In the genomic region with DNA sequence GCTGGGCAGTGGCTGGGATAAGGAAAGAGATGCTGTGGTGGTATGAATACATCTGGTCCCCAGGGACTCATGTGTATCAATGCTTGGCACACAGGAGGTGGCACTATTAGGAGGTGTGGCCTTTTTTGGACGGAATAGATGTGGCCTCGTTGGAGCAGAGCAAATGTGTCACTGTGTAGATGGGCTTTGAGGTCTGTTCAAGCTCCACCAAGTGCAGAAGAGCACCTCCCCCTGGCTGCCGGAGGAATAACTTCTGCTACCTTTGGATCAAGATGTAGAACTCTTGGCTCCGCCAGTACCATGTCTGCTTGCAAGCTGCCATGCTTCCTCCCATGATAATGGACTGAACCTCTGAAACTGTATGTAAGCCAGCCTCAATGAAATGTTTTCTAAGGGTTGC, we compare ENCODE assay signal across 18 mouse cellular contexts. TPM values are rescaled to one million over a fixed set of nuclear protein-coding genes. Genes with fewer than 3 reads are reported as not detected.
DNase-seq lines count a peak whose midpoint lies in the region; ATAC-seq and TF ChIP-seq lines count a peak whose summit lies in the region.
"Had no signal": no experiment of that assay in that cellular context is flagged by ENCODE, and none has a peak within 500 bp of the region (broad histone marks: within the 10 kb centered on the region; RNA-seq: fewer than 3 reads in every experiment).

No protein-coding gene starts in this region.

- H3K27me3 ChIP-seq in kidney, adult 2 months (replicated peaks; ENCODE audit: control insufficient read depth, insufficient read depth, low read length) = no peaks in the 10 kb centered on the region
- no peaks in the 10 kb centered on the region for H3K27me3 ChIP-seq in spleen, adult 2 months (ENCODE audit: control insufficient read depth, insufficient read depth, low read length)
- H3K27me3 ChIP-seq: hindbrain, embryonic 15.5 days; Patski had no signal

- no peak overlapping the region for H3K4me3 ChIP-seq in kidney, adult 2 months (ENCODE audit: insufficient read depth, low read depth, low read length)
- no peak overlapping the region for H3K4me3 ChIP-seq in spleen, adult 2 months (ENCODE audit: extremely low read depth, insufficient read depth, insufficient read length)
- no peak overlapping the region for H3K4me3 ChIP-seq in macrophage (ENCODE audit: inconsistent target)
- H3K4me3 ChIP-seq: hindbrain, embryonic 15.5 days had no signal

- ATAC-seq in megakaryocyte progenitor cell, adult 5-6 weeks (replicated peaks; ENCODE audit: poor library complexity) = no peak
- ATAC-seq: midbrain, embryonic 16.5 days; Patski had no signal

- peaks cover 80% of the 10 kb centered on the region for H3K79me2 ChIP-seq in macrophage (ENCODE audit: inconsistent target)

- H3K27ac ChIP-seq in kidney, adult 2 months (ENCODE audit: insufficient read depth, low read depth, low read length) = no peak overlapping the region
- no peak overlapping the region for H3K27ac ChIP-seq in spleen, adult 2 months (ENCODE audit: insufficient read depth, low read length)
- H3K27ac ChIP-seq in macrophage = peak overlapping the region; percentile 13; the same call in 1 of the 2 replicates
- H3K27ac ChIP-seq: hindbrain, embryonic 15.5 days had no signal

- WGBS in kidney, adult 2 months = 75% methylated on average over 4 of the region's 4 CpGs
- 74% methylated on average over 4 of the region's 4 CpGs for WGBS in spleen, adult 2 months
- WGBS in macrophage (ENCODE audit: missing documents) = 75% methylated on average over 4 of the region's 4 CpGs

- TF ChIP-seq POLR2A in kidney, adult 2 months (IDR thresholded peaks at IDR 0.05; ENCODE audit: low read depth, low read length) = no peak
- no peak for TF ChIP-seq POLR2A in spleen, adult 2 months (IDR thresholded peaks at IDR 0.05; ENCODE audit: low read depth, low read length)

- peak; percentile 22; the same call in 1 of the 2 replicates for TF ChIP-seq CTCF in kidney, adult 2 months (conservative IDR thresholded peaks at IDR 0.05; ENCODE audit: insufficient read depth, insufficient read length, low read depth, low read length)
- TF ChIP-seq CTCF in spleen, adult 2 months (IDR thresholded peaks at IDR 0.05; ENCODE audit: extremely low read depth, insufficient read depth, insufficient read length, insufficient replicate concordance) = peak; percentile 16; the same call in 1 of the 2 replicates

- peaks cover 30% of the 10 kb centered on the region for H3K4me1 ChIP-seq in kidney, adult 2 months (ENCODE audit: control insufficient read depth, insufficient read depth, low read length)
- peaks cover 9% of the 10 kb centered on the region; the same call in 1 of the 2 replicates for H3K4me1 ChIP-seq in spleen, adult 2 months (ENCODE audit: control insufficient read depth, insufficient read depth, insufficient read length)

- no peaks in the 10 kb centered on the region for H3K36me3 ChIP-seq in kidney, adult 2 months (ENCODE audit: control insufficient read depth, insufficient read depth, low read length)
- H3K36me3 ChIP-seq in spleen, adult 2 months (ENCODE audit: control insufficient read depth, insufficient read depth, low read length) = no peaks in the 10 kb centered on the region
- H3K36me3 ChIP-seq in macrophage (ENCODE audit: inconsistent target) = no peaks in the 10 kb centered on the region
- H3K36me3 ChIP-seq: hindbrain, embryonic 15.5 days had no signal

- no peak for DNase-seq in kidney, adult 2 months
- DNase-seq in kidney, postnatal 4 days = no peak
- DNase-seq in spleen, adult 2 months (ENCODE audit: low read depth in 1 of 2, low spot score in 2 of 2) = no peak
- DNase-seq in spleen, adult 12 weeks (ENCODE audit: low spot score) = no peak
- DNase-seq in ES-CJ7 (ENCODE audit: low read depth, low spot score) = peak; percentile 42
- DNase-seq in gastrocnemius, postnatal 25 days = no peak
- DNase-seq: kidney, postnatal 25 days; right cerebral cortex, postnatal 4 days had no signal

RNA-seq across cellular contexts. Expression of a gene that starts 3.0 kb away (rescaled TPM):
- 107 TPM in 2 replicates for polyA plus RNA-seq in kidney, adult 2 months (2012; rRNA removed)
- 13.6 and 15.2 TPM in 2 replicates for polyA plus RNA-seq in spleen, adult 2 months (2012; rRNA removed)
- 100 to 1,000 TPM in 5 of 26 experiments, 10 to 100 TPM in 18, 1 to 10 TPM in 3; 5.2 to 163 (median 28.1) TPM for total RNA-seq in macrophage (2018; cell fraction: chromatin; rRNA removed)
- total RNA-seq in macrophage (2018; cell fraction: cytosol; rRNA removed) = 100 to 1,000 TPM in 25 of 26 experiments, 10 to 100 TPM in 1; 79.3 to 334 (median 151) TPM
- 100 to 1,000 TPM in 9 of 26 experiments, 10 to 100 TPM in 17; 27.6 to 223 (median 87.2) TPM for total RNA-seq in macrophage (2018; cell fraction: nucleus; rRNA removed)
- polyA plus RNA-seq in macrophage (2018) = 172 to 209 TPM (median 200 TPM) in 3 replicates
- 1 to 10 TPM; 7.6 to 7.7 TPM for total RNA-seq in gastrocnemius, postnatal 25 days (2021)
- 24.7 and 28.1 TPM in 2 replicates for total RNA-seq in megakaryocyte progenitor cell, adult 5-6 weeks (2015)
- 18.8 and 19.9 TPM in 2 replicates for total RNA-seq in megakaryocyte progenitor cell, adult 5-6 weeks (2017)

RNA-seq across cellular contexts. Expression of a gene that starts 36.3 kb away (rescaled TPM):
- 101 and 115 TPM in 2 replicates for polyA plus RNA-seq in kidney, adult 2 months (2012; rRNA removed)
- polyA plus RNA-seq in spleen, adult 2 months (2012; rRNA removed) = 18.6 and 20.4 TPM in 2 replicates
- 10 to 100 TPM; 13.6 to 78.0 (median 27.4) TPM for total RNA-seq in macrophage (2018; cell fraction: chromatin; rRNA removed)
- total RNA-seq in macrophage (2018; cell fraction: cytosol; rRNA removed) = 1,000 to 10,000 TPM; 1,179 to 1,787 (median 1,377) TPM
- 100 to 1,000 TPM in 24 of 26 experiments, 10 to 100 TPM in 2; 88.7 to 281 (median 189) TPM for total RNA-seq in macrophage (2018; cell fraction: nucleus; rRNA removed)
- 1,283 to 1,841 TPM (median 1,659 TPM) in 3 replicates for polyA plus RNA-seq in macrophage (2018)
- total RNA-seq in gastrocnemius, postnatal 25 days (2021) = 10 to 100 TPM; 12.5 to 17.1 TPM
- total RNA-seq in megakaryocyte progenitor cell, adult 5-6 weeks (2015) = 48.9 and 56.0 TPM in 2 replicates
- 41.9 and 51.4 TPM in 2 replicates for total RNA-seq in megakaryocyte progenitor cell, adult 5-6 weeks (2017)

RNA-seq across cellular contexts. Expression of a gene that starts 48.9 kb away (rescaled TPM):
- polyA plus RNA-seq in kidney, adult 2 months (2012; rRNA removed) = 58.2 and 80.3 TPM in 2 replicates
- polyA plus RNA-seq in spleen, adult 2 months (2012; rRNA removed) = 60.2 and 62.0 TPM in 2 replicates
- total RNA-seq in macrophage (2018; cell fraction: chromatin; rRNA removed) = 100 to 1,000 TPM; 108 to 308 (median 161) TPM
- 100 to 1,000 TPM in 22 of 26 experiments, 10 to 100 TPM in 4; 85.9 to 140 (median 115) TPM for total RNA-seq in macrophage (2018; cell fraction: cytosol; rRNA removed)
- 100 to 1,000 TPM in 21 of 26 experiments, 10 to 100 TPM in 5; 89.5 to 176 (median 115) TPM for total RNA-seq in macrophage (2018; cell fraction: nucleus; rRNA removed)
- 115 to 224 TPM (median 150 TPM) in 3 replicates for polyA plus RNA-seq in macrophage (2018)
- total RNA-seq in gastrocnemius, postnatal 25 days (2021) = 10 to 100 TPM; 58.8 to 62.0 TPM
- 56.7 and 60.6 TPM in 2 replicates for total RNA-seq in megakaryocyte progenitor cell, adult 5-6 weeks (2015)
- 336 and 416 TPM in 2 replicates for total RNA-seq in megakaryocyte progenitor cell, adult 5-6 weeks (2017)

RNA-seq across cellular contexts. Expression of a gene that starts 55.5 kb away (rescaled TPM):
- not detected in 2 replicates for polyA plus RNA-seq in kidney, adult 2 months (2012; rRNA removed)
- not detected in 2 replicates for polyA plus RNA-seq in spleen, adult 2 months (2012; rRNA removed)
- under 1 TPM in 1 of 26 experiments, not detected in 25; 0.83 TPM for total RNA-seq in macrophage (2018; cell fraction: chromatin; rRNA removed)
- total RNA-seq in macrophage (2018; cell fraction: cytosol; rRNA removed) = not detected
- not detected for total RNA-seq in macrophage (2018; cell fraction: nucleus; rRNA removed)
- not detected in 3 replicates for polyA plus RNA-seq in macrophage (2018)
- not detected for total RNA-seq in gastrocnemius, postnatal 25 days (2021)
- total RNA-seq in megakaryocyte progenitor cell, adult 5-6 weeks (2015) = not detected in 2 replicates
- total RNA-seq in megakaryocyte progenitor cell, adult 5-6 weeks (2017) = not detected in 2 replicates
- total RNA-seq: adrenal gland, postnatal 4 days; left cerebral cortex, adult 8-10 months; neutrophil, adult 5-6 weeks had no signal
- polyA plus RNA-seq: heart, embryonic 14.5 days; hindbrain, embryonic 15.5 days; liver, embryonic 16.5 days; midbrain, embryonic 16.5 days; Patski had no signal

Comparison
In these comparisons a context has a peak if more than half of its experiments do, and no peak if none do; other contexts are left out.
1. RNA of a gene that starts 36.3 kb away (polyA plus RNA-seq): 1,283 to 1,841 TPM in macrophage; 101 to 115 TPM in kidney, adult 2 months and 18.6 to 20.4 TPM in spleen, adult 2 months; every median in the first group is over 10 times any median in the second.